Mouse (Mus musculus): ENCODE measurements at regions not wholly inside any gene's neighbourhood (a gene's known extent, or its start where the extent isn't known, plus 50 kb on each side); places are given as distances from the start of the nearest gene placed in this dataset.
A peak's percentile ranks its signal among the peaks of the same experiment; 100 is the strongest.

DNA sequence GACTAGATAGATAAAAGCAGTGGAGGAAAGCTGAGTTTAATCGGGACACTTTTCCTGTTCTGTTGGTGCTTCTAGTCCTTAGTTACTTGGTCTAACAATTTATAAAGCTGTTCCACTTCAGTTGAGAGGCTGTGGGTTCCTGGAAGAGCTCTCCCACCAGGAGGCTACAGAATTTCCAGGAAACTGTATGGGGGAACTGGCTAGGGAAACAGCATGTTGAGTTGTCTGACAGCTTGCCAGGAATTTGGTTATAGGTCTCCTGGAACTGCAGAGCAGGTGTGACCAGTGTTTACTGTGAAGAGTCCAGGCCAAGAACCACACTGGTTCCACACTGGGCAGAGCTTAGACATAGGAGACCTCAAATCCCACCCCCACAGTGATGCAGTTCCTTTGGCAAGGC lies 65.0 kb upstream of the Pik3cg start:
- DNase-seq (ENCODE audit: low spot score): no peak

GRCm38 (mm10) chr12:32279861-32280260 lies 71.4 kb upstream of the Pik3cg start:
- no peak for DNase-seq (ENCODE audit: low spot score)

GRCm38 (mm10) chr12:32280309-32280708 lies 71.8 kb upstream of the Pik3cg start:
- no peak for DNase-seq (ENCODE audit: low spot score)

DNA sequence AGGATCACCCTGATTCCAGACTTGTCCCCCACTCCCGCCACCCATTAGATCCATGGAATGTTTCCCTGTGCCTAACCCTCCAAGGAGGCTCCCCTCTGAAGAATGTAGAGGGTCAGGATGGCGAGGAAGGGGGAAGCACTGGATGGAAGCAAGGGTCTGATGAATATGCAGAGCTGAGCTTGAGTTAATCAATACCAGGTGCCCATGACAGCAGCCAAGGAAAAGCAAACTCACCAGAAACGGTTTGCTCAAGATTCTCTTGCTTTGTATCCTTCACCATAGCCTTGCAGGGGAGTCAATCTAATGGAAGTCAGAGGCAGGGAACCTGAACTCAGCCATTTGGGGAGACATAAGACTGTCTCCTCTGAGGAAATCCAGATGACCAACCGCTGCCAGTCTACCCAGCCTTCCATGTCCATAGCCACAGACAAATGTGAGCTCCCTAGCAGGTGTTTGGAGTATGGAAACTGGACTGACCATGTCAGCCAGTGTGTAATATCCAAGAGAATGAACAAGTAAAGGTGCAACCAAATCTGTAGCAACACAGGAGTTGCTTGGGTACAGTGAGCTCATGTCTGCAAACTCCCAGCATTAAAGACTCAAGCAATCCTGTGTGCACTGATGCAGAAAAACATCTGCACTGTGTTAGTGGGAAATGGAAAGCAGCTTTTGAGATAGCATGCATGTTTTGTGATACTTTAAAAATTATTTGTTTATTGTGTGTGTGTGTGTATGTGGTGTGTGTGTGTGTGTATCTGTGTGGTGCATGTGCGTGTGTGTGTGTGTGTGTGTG lies 74.1 kb upstream of the Pik3cg start:
- DNase-seq (ENCODE audit: low spot score): no peak

GRCm38 (mm10) chr12:32285039-32285438 lies 76.6 kb upstream of the Pik3cg start:
- DNase-seq (ENCODE audit: low spot score): no peak

DNA sequence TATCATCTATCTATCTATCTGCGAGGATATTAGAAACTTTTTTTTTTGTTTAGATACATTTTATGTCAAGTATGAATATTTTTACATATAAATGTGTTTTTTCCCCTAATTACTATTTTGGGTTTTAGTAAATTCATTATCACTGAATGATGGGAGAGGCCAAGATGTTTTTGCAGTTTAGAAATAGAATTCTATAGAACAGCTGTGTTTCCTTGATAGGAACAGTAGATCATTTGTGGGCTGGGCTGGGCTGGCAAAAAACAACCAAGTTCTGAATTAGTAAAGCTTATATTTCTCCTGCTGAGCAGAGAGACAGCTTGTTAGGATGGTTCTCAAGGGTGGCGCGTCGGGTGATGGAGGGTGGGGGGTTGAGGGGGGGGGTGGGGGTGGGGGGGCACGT lies 78.2 kb upstream of the Pik3cg start:
- no peak for DNase-seq (ENCODE audit: low spot score)

DNA sequence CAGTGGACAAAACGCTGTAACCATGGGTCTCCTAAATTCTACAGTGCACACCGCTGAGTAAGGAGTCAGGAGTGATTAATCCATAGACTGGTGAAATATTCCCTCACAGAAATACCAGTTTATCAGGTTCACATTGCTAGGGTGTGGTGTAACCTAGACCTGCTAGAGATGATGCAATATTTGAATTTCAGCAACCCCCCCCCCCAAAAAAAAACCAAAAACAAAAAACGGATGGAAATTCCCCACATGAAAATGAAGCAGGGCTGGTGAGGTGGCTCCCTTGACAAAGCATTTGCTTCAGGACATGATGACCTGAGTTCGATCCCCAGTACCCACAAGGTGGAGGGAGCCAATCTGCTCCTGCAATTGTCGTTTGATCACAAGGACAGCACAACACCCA lies 82.7 kb upstream of the Pik3cg start:
- no peak for DNase-seq (ENCODE audit: low spot score)

GRCm38 (mm10) chr12:32291962-32292748 lies 83.7 kb upstream of the Pik3cg start:
- DNase-seq (ENCODE audit: low spot score): peak; percentile 90

DNA sequence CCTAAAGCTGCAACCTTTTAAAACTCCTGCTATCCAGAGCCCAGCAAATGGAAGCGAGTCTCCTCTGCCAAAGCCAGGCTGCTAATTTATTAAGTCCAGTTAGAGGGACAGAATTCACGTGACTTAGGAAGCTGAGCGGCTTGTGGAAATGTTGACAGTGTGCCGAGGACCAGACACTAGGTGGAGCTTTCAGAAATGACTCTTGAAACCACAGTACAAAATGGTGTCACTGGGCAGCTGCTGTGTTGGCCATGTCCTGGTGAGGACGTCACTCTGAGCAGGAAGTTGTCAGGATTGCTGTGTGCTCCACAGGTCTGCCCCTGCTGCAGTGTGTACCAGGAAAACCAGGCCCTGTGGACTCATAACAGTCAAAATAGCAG lies 84.3 kb upstream of the Pik3cg start:
- DNase-seq (ENCODE audit: low spot score): peak; percentile 6

- DNase-seq (ENCODE audit: low spot score): no peak
Observed at GRCm38 (mm10) chr12:32297431-32297830, 81.1 kb upstream of the Ccdc71l start.

GRCm38 (mm10) chr12:32299714-32300113 lies 78.8 kb upstream of the Ccdc71l start:
- no peak for DNase-seq (ENCODE audit: low spot score)

GRCm38 (mm10) chr12:32305736-32306135 lies 72.8 kb upstream of the Ccdc71l start:
- no peak for DNase-seq (ENCODE audit: low spot score)

- no peak for DNase-seq (ENCODE audit: low spot score)
Observed at GRCm38 (mm10) chr12:32306326-32306725, 72.2 kb upstream of the Ccdc71l start.

GRCm38 (mm10) chr12:32307280-32308006 lies 71.1 kb upstream of the Ccdc71l start:
- no peak for DNase-seq (ENCODE audit: low spot score)

DNA sequence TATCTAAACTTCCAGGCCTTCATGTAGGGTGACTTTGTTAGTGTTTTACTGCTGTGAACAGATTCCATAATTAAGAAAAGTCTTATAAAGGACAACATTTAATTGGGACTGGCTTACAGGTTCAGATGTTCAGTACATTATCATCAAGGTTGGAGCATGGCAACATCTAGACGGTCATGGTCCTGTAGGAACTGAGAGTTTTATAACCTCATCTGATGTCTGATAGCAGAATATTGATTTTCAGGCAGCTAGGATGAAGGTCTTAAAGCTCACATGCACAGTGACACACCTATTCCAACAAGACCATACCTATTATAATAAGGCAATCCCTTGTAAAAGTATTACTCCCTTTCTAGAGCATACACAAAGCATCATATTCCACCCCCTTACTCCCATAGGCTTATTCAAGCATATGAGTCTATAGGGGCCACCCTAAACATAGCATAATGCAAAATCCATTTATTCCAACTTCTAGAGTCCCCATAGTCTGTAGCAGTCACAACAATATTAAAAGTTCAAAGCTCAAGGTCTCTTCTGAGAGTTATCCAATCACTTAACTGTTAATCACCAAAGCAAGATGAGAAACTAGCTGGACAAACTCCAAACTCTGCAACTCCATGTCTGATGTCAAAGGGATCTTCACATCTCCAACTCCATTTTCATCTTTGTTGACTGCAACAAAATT lies 63.3 kb upstream of the Ccdc71l start:
- DNase-seq (ENCODE audit: low spot score): no peak
